Mouse (Mus musculus): ENCODE results near the gene Osbpl3.

DNA sequence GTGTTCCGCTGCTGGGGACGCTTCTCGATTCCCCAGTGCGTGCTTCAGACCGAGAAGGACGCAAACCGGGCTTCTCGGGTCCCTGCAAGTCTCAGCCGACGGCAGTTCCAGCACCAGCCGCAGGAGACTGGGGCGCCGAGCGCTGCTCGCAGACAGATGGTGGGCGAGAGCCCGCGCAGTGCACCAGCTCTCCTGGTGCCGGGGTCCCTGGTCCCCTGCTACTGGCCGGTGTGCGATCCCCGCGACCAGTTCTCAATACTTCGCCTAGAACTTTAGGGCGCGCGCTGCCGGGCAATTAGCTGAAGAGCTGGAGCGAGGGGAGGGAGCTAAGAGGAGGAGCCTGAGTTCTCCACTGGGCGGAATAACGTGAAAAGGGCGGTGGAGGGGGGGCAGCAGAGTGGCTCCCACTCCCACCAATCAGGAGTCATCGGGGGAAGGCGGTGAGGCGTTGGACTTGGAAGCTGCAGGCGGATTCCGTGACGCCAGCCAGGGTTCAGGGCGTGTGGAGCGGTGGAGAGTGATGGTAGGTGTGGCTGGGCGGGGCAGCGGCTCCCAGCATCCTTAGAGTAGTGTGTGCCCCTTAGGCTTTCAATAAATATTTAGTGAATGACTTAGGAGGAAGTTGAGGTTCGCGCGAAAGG is at the start of gene Osbpl3:
- TF ChIP-seq CTCF (IDR thresholded peaks at IDR 0.05; ENCODE audit: insufficient read depth, low read length) (no peak), POLR2A (IDR thresholded peaks at IDR 0.05; ENCODE audit: borderline replicate concordance, extremely low read depth, low read depth, low read length) (no peak)

All from lung, adult 2 months (tissue).